Mouse (Mus musculus) erythroblast, adult 5-6 weeks (primary cell): ENCODE results near the gene Fabp1. TPM values are rescaled to one million over a fixed set of nuclear protein-coding genes. Genes with fewer than 3 reads are reported as not detected.

ENCODE experiments used
- ATAC-seq: replicated peaks from 2 replicates; pipeline ENCODE4 v1.8.0; 2016; ENCODE audit warnings: moderate number of reproducible peaks, mild to moderate bottlenecking, moderate TSS enrichment, inconsistent platforms; ENCODE audit not compliant: poor library complexity, low FRiP score, severe bottlenecking
- total RNA-seq, 2 experiments: library from RNA; stranded (forward) in 1 of 2; stranded (reverse) in 1 of 2; fragments of 150-400 nt in 1 of 2; fragments of 200-764, 138-1000 nt in 1 of 2; gene quantifications; 2 replicates each; pipeline versions ENCODE4 v1.2.3 to v1.2.4; 2015 to 2017; ENCODE audit warnings: low replicate concordance in 2 of 2

Gene Fabp1
- total RNA-seq (2015; ENCODE audit: low replicate concordance), result not detected in 2 replicates
- total RNA-seq (2017; ENCODE audit: low replicate concordance), result not detected in 2 replicates

- ATAC-seq, result no peak
These were observed at the start of gene Fabp1 for GRCm38 (mm10) chr6:71199612-71200011. Fabp1 (plus strand) TSS chr6:71199827.

DNA sequence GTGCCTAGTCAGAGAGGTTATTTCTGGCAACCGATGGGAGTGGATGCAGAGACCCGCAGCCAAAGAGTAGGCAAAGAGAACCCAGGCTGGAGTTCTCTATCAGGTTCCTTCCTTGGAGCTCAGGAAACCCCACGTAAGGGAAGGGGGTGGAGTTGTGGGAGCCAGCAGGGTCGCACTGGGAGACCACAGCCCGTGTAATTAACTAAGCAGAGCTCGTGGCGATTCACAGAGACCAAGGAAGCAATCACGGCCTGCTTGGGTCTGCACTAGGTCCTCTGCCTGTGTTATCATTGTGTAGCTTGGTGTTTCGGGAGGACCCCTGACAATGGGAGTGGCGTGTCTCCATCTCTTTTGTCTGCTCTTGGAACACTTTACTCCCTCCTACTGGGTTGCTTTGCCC is 48.5 kb upstream of the Fabp1 start:
- ATAC-seq, result no peak

GRCm38 (mm10) chr6:71153486-71153885 is 46.1 kb upstream of the Fabp1 start:
- no peak for ATAC-seq

GRCm38 (mm10) chr6:71154861-71155260 is 44.8 kb upstream of the Fabp1 start:
- ATAC-seq, result no peak

GRCm38 (mm10) chr6:71156674-71157326 is 42.8 kb upstream of the Fabp1 start:
- ATAC-seq, result no peak

DNA sequence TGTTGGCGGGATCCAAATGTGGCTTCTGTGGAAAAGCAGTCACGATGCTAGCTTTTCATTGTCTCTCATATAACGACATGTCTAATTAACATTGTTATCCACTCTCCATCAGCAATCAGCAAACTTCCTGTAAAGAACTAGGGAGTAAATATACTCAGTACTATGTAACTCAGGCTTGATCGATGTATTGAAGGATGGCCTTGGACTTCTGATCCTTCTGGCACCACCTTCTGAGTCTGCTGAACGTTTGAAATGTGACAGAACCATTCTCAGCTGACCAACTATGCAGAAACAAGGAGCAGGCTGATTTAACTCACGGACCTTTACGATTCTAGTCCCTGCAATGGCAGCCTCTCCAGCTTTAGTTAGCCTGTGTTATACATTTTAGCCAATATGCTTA is 38.3 kb upstream of the Fabp1 start:
- no peak for ATAC-seq

- no peak for ATAC-seq
These were observed 37.4 kb upstream of the Fabp1 start for GRCm38 (mm10) chr6:71162269-71162668.

DNA sequence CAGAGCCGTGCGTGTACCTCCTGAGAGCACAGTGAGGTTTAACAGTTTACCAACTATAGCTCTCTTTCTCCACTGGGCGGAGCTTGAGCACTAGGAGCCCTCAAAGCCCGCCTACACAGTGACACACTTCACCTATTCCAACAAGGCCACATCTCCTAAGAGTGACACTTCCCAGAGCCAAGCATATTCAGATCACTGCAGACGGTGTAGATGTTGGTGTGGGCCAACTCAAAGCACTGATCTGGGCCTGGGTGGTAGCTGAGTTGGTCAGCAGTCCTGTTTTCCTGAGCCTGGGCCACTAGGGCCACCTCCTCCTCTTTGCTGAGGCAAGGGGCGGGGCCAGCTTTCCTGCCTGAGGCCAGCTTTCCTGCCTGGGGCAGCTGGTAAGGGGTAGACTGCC is 35.2 kb upstream of the Fabp1 start:
- no peak for ATAC-seq

DNA sequence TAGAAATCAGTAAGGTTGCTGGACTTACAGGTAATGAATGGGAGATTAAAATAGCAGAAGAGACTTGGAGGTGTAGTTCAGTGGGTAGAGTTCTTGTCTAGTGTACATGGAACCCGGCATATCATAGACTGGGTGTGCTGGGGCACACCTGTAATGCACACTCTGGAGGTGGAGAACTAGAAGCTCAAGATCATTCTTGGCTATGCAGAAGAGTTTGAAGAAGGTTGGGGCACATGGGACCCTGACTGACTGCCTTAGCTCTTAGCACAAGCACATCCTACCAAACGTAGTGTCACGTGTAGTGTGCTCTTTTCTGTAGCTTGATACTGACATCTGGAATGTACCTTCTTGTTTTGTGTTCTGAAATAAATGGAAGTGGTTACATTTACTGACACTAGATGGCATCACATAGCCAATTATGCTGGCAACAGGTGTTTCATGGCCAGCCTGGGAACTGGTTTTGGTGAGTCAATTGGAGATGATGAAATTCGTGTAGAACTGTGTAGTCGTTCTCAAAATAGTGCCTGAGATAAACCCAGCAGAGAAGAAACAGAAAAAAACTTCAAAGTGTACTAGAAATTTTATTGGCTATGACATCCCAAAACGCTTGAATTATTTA is 33.0 kb upstream of the Fabp1 start:
- no peak for ATAC-seq

- ATAC-seq, result no peak
These were observed 26.6 kb upstream of the Fabp1 start for GRCm38 (mm10) chr6:71172812-71173580.

- no peak for ATAC-seq
These were observed 19.0 kb upstream of the Fabp1 start for GRCm38 (mm10) chr6:71180596-71180995.

- no peak for ATAC-seq
These were observed 14.6 kb upstream of the Fabp1 start for GRCm38 (mm10) chr6:71184941-71185604.

GRCm38 (mm10) chr6:71189578-71189977 is 10.0 kb upstream of the Fabp1 start:
- ATAC-seq, result no peak

DNA sequence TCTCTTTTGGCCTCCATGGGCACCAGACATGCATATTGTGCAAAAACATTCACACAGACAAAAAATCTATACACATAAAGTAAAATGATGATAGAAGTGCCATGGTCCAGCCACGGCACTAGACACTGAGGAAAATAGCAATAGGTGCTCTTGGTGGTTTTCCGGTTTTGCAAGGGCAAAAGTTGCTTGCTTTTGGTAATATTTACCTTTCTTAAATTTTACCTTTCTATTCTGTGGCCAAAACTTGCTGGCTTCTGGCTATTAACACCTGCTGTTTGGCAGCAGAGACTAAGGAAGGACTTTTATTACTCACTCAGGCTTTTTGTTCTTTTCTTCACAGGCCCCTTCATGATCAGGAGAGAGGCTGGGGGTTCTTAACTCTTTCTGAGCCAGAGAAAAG is 9.1 kb upstream of the Fabp1 start:
- ATAC-seq, result no peak

- no peak for ATAC-seq
These were observed 6.4 kb upstream of the Fabp1 start for GRCm38 (mm10) chr6:71193151-71193740.

- no peak for ATAC-seq
These were observed 3.5 kb upstream of the Fabp1 start for GRCm38 (mm10) chr6:71196107-71196506.

DNA sequence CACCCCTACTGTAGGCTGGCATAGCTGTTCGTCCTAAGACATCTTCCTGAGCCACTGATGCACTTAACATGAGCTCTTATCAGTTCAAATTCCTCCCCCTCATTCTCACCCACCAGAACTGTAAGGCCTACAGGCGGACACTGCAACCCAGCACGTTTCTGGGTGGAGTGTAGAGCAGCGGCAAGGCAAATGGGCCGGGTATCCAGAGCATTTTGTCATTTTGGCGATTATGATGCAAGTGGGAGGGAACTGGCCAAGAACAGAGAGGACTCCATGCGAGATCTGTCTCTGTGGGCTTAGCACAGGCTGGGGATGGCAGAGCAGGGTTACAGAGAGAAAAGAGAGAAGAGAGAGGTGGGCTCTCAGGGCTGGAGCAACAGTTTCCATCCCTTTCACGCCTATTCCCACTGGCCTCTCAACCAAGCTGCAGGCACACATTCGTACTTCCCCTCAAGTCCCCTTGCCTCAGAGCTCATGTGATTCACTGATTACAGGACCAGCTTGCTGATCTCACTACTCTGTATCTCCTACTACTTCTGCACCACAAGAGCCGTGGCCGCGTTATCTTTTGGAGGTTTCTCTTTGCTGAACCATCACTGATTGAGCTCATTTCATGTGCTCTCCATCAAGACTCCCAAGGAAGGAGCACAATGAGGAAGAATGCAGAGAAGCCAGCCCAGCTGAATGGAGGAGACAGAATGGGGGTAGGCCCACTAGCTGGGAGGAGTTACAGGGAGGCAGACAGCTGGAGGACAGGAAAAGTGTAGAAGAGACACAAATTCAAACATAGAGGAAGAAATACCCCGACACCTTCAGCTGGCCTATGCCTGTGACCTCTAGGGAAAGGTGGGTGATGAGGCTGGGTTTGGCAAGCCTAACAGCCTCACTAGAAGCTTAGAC is 1.7 kb upstream of the Fabp1 start:
- no peak for ATAC-seq

- no peak for ATAC-seq
These were observed 2.3 kb downstream of the Fabp1 start for GRCm38 (mm10) chr6:71201925-71202324.

DNA sequence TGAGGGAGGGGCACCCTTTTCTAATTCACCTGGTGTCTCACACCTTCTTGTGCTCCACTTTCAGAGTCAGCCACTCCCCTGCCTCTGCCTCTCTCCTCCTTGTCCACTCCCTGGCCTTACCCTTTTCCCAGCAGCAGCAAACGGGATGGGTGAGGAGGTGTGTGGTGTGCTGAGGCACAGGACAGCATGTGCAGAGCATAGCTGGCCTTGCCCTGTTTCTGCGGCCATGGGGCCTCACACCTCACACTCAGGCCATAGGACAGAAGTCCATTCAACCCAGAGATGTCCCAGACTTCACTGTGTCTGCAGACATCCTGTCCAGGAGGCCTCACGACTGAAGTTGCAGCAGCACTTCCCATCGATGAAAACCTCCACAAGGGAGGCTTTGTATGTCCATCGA is 4.0 kb downstream of the Fabp1 start:
- no peak; the same call in 1 of the 2 replicates for ATAC-seq
